Mouse (Mus musculus): ENCODE measurements around the gene Ptgir. TPM values are rescaled to one million over a fixed set of nuclear protein-coding genes. Genes with fewer than 3 reads are reported as not detected.
"Not testable (repeated sequence)": the region's sequence is repeated elsewhere in the genome, so short reads cannot be mapped to it uniquely, and the experiment has no call there.

Gene Ptgir
- polyA plus RNA-seq, 1 experiment from 2014 or later, result 0.22 TPM

DNA sequence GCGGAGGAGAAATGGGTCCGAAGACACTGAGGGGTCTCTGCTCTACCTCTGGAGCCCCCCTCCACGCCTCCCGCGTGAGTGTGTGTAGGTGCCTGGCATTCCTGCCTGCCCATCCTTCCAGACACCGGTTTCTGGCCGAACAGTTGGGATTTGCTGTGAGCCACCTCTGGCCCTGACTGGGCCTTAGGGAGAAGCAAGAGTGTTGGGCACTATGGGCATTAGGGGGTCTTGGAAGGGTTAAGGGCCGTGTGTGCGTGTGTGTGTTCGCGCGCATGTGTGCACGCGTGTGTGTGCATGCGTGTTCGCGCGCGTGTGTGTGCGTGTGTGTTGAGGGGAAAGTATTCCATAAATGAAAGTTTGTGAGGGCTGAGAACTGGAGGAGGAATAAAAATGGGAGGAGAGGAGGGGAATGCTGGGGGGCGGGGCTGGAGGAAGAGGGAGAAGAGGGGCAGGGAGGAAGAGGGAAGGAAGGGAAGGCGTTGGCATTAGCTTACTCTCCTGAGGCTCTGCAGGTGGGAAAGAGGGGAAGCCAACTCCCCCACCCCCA is 41.1 kb downstream of the Ptgir start:
- H3K4me1 ChIP-seq (ENCODE audit: control insufficient read depth, insufficient read depth, low read length), result peaks cover 44% of the 10 kb centered on the region
- H3K4me2 ChIP-seq (ENCODE audit: low read length), result peak overlapping the region; percentile 79
- DNase-seq (ENCODE audit: low spot score) (no peak), ATAC-seq (no peak)
- WGBS, result 23% methylated on average over 21 of the region's 22 CpGs
- no peaks in the 10 kb centered on the region for H3K36me3 ChIP-seq (ENCODE audit: control insufficient read depth, insufficient read depth, low read length)
- H3K27ac ChIP-seq (ENCODE audit: low read depth, low read length), result peak overlapping the region; percentile 78
- no peaks in the 10 kb centered on the region for H3K9me3 ChIP-seq (replicated peaks; ENCODE audit: control insufficient read depth, low read length)
- peaks cover 8% of the 10 kb centered on the region for H3K27me3 ChIP-seq (replicated peaks; ENCODE audit: control insufficient read depth, insufficient read depth, low read length)
- H3K4me3 ChIP-seq (ENCODE audit: low read depth, low read length), result peak overlapping the region; percentile 71
- peak overlapping the region; percentile 96 for H3K9ac ChIP-seq (ENCODE audit: low read length)

DNA sequence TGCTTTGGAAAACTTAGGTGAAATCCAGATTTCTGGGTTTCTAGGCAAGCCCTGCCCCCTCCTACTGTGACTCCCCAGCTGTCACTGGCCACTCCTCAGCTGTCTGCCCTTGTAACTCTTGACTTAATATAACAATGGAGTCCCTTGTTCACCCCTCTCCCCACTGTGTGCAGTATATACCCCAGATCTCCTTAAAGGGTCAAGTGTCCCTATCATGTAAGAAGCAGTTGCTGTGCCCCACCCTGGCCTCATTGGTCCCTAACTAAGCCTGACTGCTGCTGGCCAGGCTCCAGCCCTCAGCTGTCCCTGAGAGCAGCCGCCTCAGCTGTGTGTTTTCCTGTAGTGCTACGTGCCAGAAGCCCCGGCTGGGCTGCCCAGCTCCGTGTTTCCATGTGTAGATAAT is 41.7 kb downstream of the Ptgir start:
- Histone ChIP-seq H3K27me3 (replicated peaks; ENCODE audit: control insufficient read depth, insufficient read depth, low read length) (peaks cover 8% of the 10 kb centered on the region), H3K4me1 (ENCODE audit: control insufficient read depth, insufficient read depth, low read length) (peaks cover 44% of the 10 kb centered on the region), H3K27ac (ENCODE audit: low read depth, low read length) (peak overlapping the region; percentile 78), H3K36me3 (ENCODE audit: control insufficient read depth, insufficient read depth, low read length) (no peaks in the 10 kb centered on the region), H3K4me2 (ENCODE audit: low read length) (peak overlapping the region; percentile 79), H3K9ac (ENCODE audit: low read length) (peak overlapping the region; percentile 96), H3K9me3 (replicated peaks; ENCODE audit: control insufficient read depth, low read length) (no peaks in the 10 kb centered on the region), H3K4me3 (ENCODE audit: low read depth, low read length) (peak overlapping the region; percentile 71)
- 4% methylated on average over 4 of the region's 4 CpGs for WGBS
- ATAC-seq (no peak; the same call in 1 of the 2 replicates), DNase-seq (ENCODE audit: low spot score) (peak; percentile 63)

DNA sequence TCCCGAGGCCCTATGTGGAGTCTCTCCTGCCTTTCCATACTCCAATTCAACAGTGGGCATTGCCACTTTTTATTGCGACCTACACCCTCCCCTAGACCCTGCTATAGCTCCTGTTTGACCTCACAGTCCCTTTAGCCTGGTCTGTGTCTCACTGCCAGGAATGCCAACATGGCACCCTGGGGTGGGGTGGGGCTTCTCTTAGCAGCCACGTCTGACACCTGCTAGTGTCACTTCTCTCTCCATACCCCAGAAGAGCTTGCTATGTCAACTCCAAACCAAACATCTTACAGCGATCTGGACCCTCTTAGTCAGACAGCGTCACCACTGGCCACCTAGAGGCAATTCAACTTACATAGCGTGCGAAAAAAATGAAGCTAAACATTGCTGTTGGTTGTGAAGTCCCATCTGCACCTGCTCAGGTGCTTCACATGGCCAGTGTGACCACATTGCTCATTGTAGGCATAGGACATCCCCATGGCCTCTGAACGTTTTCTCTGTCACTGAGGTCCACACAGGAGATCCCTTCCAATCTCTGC is 42.7 kb downstream of the Ptgir start:
- WGBS, result 54% methylated on average over 8 of the region's 8 CpGs
- Histone ChIP-seq H3K4me1 (ENCODE audit: control insufficient read depth, insufficient read depth, low read length) (peaks cover 37% of the 10 kb centered on the region), H3K4me3 (ENCODE audit: low read depth, low read length) (0 out of 2 replicates have a peak overlapping the region, but pooled peaks have one; percentile 3), H3K36me3 (ENCODE audit: control insufficient read depth, insufficient read depth, low read length) (no peaks in the 10 kb centered on the region), H3K27me3 (replicated peaks; ENCODE audit: control insufficient read depth, insufficient read depth, low read length) (peaks cover 8% of the 10 kb centered on the region), H3K4me2 (ENCODE audit: low read length) (peak overlapping the region; percentile 79), H3K9me3 (replicated peaks; ENCODE audit: control insufficient read depth, low read length) (no peaks in the 10 kb centered on the region), H3K9ac (ENCODE audit: low read length) (peak overlapping the region; percentile 56; the same call in 1 of the 2 replicates), H3K27ac (ENCODE audit: low read depth, low read length) (no peak overlapping the region; the same call in 1 of the 2 replicates)
- ATAC-seq (no peak), DNase-seq (ENCODE audit: low spot score) (no peak)

DNA sequence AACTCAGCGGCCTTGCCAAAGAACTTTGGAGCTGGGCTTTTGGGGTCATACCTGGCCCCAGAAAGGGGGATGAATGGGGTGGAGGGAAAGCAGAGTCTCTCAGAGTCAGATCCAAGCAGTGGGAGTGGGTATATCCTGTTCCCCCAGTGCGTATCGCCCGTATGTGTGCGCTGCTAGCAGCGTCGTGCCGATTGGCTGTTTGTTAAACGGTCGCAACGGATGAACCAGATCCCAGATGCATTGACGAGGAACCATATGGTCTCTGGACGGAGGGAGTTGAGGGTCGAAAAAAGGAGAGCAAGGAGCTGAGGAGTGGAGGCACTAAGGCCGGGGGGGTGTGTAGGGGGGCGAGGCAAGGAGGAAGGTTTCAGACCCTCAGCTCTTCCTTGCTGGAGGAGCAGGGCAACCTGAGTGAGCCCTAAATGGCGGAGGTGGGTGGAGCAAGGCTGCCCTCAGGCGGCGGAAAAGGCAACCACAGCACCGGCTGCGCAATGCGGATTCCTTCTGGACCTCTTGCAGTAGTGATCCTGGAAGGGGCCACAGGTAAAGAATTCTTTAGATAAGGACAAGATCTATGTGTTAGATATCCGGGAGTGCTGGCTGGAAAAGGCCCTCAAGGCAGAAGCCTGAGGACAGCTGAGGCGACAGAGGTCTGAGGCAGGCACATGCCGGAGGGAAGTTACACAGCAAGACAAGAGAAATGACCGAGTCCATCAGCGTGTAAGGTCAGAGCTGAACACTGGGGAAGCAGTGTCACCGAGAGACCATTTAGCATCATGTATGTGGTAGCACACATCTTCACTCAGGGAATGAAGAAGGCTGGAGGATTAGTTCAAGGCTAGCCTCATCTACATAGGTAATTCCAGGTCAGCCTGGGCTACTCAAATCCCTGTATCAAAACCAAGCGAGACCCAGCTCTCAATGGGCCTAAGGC is 43.9 kb downstream of the Ptgir start:
- peaks cover 34% of the 10 kb centered on the region for H3K4me1 ChIP-seq (ENCODE audit: control insufficient read depth, insufficient read depth, low read length)
- H3K27ac ChIP-seq (ENCODE audit: low read depth, low read length), result peak overlapping the region; percentile 54
- peak overlapping the region; percentile 79 for H3K4me2 ChIP-seq (ENCODE audit: low read length)
- H3K4me3 ChIP-seq (ENCODE audit: low read depth, low read length), result peak overlapping the region; percentile 24
- WGBS, result 13% methylated on average over 29 of the region's 29 CpGs
- H3K27me3 ChIP-seq (replicated peaks; ENCODE audit: control insufficient read depth, insufficient read depth, low read length), result peaks cover 8% of the 10 kb centered on the region
- peak overlapping the region; percentile 56 for H3K9ac ChIP-seq (ENCODE audit: low read length)
- no peaks in the 10 kb centered on the region for H3K9me3 ChIP-seq (replicated peaks; ENCODE audit: control insufficient read depth, low read length)
- DNase-seq (ENCODE audit: low spot score), result peak; percentile 86
- ATAC-seq, result peak; percentile 60
- no peaks in the 10 kb centered on the region for H3K36me3 ChIP-seq (ENCODE audit: control insufficient read depth, insufficient read depth, low read length)

DNA sequence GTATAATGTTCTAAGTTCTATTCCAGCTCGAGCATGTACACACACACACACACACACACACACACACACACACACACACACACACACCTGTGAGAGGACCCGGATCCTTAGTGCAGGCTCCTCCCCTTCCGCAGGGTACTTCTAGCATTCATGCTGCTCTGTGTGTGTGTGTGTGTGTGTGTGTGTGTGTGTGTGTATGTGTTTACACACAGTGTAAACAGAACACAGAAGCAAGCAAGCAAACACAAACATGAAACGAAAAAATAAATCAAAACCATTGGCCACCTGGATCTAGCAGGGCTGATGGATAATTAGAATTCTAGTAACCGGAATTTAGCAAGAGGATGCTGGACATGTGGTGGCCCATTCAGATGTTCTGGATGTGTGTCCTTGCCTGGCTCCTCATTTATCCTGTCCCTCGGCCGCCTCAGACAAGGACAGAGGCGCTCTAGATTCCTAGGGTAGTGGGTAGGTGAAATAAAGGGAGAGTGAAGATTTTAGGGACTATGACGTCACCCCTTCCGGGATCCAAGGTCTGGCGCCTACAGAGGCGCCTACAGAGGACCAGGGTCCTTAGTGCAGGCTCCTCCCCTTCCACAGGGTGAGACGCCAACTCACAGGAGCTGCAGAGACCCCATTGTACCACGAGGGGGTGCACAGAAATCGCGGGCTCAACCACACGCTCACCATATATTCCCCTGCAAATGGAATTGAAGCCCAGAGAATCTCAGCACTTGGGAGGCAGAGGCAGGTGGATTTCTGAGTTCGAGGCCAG is 44.8 kb downstream of the Ptgir start:
- H3K9ac ChIP-seq (ENCODE audit: low read length), result no peak overlapping the region
- ATAC-seq (peak; percentile 69), DNase-seq (ENCODE audit: low spot score) (peak; percentile 88)
- no peaks in the 10 kb centered on the region for H3K36me3 ChIP-seq (ENCODE audit: control insufficient read depth, insufficient read depth, low read length)
- H3K27ac ChIP-seq (ENCODE audit: low read depth, low read length), result 0 out of 2 replicates have a peak overlapping the region, but pooled peaks have one; percentile 21
- peaks cover 6% of the 10 kb centered on the region for H3K27me3 ChIP-seq (replicated peaks; ENCODE audit: control insufficient read depth, insufficient read depth, low read length)
- H3K4me1 ChIP-seq (ENCODE audit: control insufficient read depth, insufficient read depth, low read length), result peaks cover 31% of the 10 kb centered on the region
- 26% methylated on average over 18 of the region's 18 CpGs for WGBS
- H3K4me3 ChIP-seq (ENCODE audit: low read depth, low read length), result no peak overlapping the region
- H3K4me2 ChIP-seq (ENCODE audit: low read length), result no peak overlapping the region
- H3K9me3 ChIP-seq (replicated peaks; ENCODE audit: control insufficient read depth, low read length), result no peaks in the 10 kb centered on the region

DNA sequence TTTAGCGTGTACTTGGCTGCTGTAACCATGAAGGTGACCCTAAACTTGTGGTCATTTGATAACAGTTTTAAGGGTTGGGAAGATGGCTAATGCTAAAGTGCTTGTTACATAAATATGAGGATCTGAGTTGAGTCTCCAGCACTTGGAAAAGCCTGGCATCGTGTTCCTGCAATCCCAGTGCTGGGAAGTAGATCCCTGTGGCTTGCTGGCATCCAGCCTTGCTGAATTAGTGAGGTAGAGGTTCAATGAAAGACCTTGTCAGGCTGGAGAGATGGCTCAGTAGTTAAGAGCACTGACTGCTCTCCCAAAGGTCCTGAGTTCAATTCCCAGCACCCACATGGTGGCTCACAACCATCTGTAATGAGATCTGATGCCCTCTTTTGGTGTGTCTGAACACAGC is 47.5 kb downstream of the Ptgir start:
- H3K27ac ChIP-seq (ENCODE audit: low read depth, low read length); H3K27me3 ChIP-seq (replicated peaks; ENCODE audit: control insufficient read depth, insufficient read depth, low read length); DNase-seq (ENCODE audit: low spot score); ATAC-seq; H3K36me3 ChIP-seq (ENCODE audit: control insufficient read depth, insufficient read depth, low read length); H3K4me2 ChIP-seq (ENCODE audit: low read length); H3K9ac ChIP-seq (ENCODE audit: low read length); H3K4me3 ChIP-seq (ENCODE audit: low read depth, low read length); H3K9me3 ChIP-seq (replicated peaks; ENCODE audit: control insufficient read depth, low read length): not testable (repeated sequence)
- WGBS, result 63% methylated on average over 2 of the region's 2 CpGs
- H3K4me1 ChIP-seq (ENCODE audit: control insufficient read depth, insufficient read depth, low read length), result peaks cover 18% of the 10 kb centered on the region

DNA sequence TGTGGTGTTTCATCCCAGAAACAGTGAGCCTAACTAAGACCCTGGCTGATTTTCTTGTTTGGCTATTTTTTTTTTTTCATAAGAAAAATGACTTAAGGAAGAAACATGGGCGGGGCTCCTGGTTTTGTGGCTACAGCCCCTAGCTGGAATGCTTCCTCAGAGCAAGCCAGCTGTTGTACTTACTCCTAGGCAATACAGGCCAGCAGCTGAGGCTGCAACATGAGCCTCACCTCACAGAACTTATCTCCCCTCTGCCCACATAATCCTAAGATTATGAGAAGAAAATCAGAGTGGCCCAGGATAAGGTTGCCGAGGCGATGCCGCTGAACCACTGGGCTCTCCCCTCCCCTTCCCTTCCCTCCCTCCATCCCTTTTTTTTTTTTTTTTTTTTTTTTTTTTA is 49.4 kb downstream of the Ptgir start:
- 96% methylated on average over 4 of the region's 4 CpGs for WGBS
- Histone ChIP-seq H3K4me2 (ENCODE audit: low read length) (no peak overlapping the region), H3K4me1 (ENCODE audit: control insufficient read depth, insufficient read depth, low read length) (peaks cover 19% of the 10 kb centered on the region), H3K36me3 (ENCODE audit: control insufficient read depth, insufficient read depth, low read length) (no peaks in the 10 kb centered on the region), H3K9ac (ENCODE audit: low read length) (no peak overlapping the region), H3K9me3 (replicated peaks; ENCODE audit: control insufficient read depth, low read length) (no peaks in the 10 kb centered on the region), H3K27ac (ENCODE audit: low read depth, low read length) (peak overlapping the region; percentile 88), H3K4me3 (ENCODE audit: low read depth, low read length) (no peak overlapping the region), H3K27me3 (replicated peaks; ENCODE audit: control insufficient read depth, insufficient read depth, low read length) (no peaks in the 10 kb centered on the region)
- ATAC-seq, result no peak
- no peak for DNase-seq (ENCODE audit: low spot score)

DNA sequence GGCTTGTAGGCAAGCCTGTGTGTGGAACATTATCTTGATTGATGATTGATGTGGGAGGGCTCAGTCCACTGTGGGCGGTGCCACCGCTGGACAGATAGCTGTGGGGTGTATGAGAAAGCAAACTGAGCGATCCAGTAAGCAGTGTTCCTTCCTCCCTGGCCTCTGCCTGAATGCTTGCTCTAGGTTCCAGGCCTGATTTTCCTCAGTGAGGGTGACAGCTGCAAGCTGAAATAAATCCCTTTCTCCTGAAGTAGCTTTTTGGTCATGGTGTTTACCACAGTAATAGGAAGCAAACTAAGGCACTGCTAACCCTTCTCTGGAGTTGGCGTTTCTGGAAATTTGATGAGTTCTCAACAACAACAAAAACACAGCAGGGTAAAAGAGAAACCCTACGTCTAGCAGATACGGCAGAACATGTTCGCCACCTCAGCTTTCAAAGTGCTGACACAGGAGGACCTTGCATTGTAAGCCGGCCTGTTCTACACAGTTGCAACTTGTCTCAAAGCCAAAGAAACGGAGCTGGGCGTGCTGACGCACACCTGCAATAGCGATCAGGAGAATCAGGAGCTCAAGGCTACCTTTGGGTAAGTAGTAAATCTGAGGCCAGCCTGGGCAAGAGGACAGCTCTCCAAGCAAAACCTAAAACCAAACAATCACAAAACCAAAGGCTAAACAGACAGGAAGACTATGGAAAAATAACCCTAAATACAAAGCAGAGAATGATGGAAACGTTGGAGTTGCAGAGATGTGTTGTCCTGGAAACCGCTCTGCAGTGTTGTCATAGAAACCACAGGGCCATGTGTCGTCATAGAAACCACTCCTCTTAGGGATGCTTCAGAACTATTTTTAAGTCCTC is 50.3 kb downstream of the Ptgir start:
- H3K4me3 ChIP-seq (ENCODE audit: low read depth, low read length), result no peak overlapping the region
- 43% methylated on average over 15 of the region's 15 CpGs for WGBS

More for the DNA sequence above, 50.3 kb downstream of the Ptgir start:
- ATAC-seq (peak; percentile 66), DNase-seq (ENCODE audit: low spot score) (peak; percentile 90)
- Histone ChIP-seq H3K4me1 (ENCODE audit: control insufficient read depth, insufficient read depth, low read length) (peaks cover 24% of the 10 kb centered on the region), H3K27ac (ENCODE audit: low read depth, low read length) (peak overlapping the region; percentile 88), H3K36me3 (ENCODE audit: control insufficient read depth, insufficient read depth, low read length) (no peaks in the 10 kb centered on the region), H3K9ac (ENCODE audit: low read length) (peak overlapping the region; percentile 33; the same call in 1 of the 2 replicates), H3K27me3 (replicated peaks; ENCODE audit: control insufficient read depth, insufficient read depth, low read length) (no peaks in the 10 kb centered on the region), H3K9me3 (replicated peaks; ENCODE audit: control insufficient read depth, low read length) (no peaks in the 10 kb centered on the region), H3K4me2 (ENCODE audit: low read length) (peak overlapping the region; percentile 38)
